Mouse (Mus musculus) erythroblast, embryonic 14.5 days (primary cell): ENCODE measurements around the gene Mmp7.

Experiments used
- GATA1 ChIP-seq: IDR thresholded peaks from 2 replicates; pipeline ENCODE4 v1.6.1; 2012; ENCODE audit warnings: low read length, inconsistent platforms, mixed read lengths
- TAL1 ChIP-seq: IDR thresholded peaks from 3 replicates; pipeline ENCODE4 v1.6.1; 2012; ENCODE audit warnings: low read length, inconsistent platforms, mixed read lengths

GRCm38 (mm10) chr9:7669674-7670073 lies 22.2 kb upstream of the Mmp7 start:
- TF ChIP-seq GATA1 (no peak), TAL1 (no peak)
